In genomic region chr2:173083712-173084475, GRCm38 (mm10) we compare ENCODE assay signal across 8 mouse cellular contexts. TPM values are rescaled to one million over a fixed set of nuclear protein-coding genes. Genes with fewer than 3 reads are reported as not detected.
DNase-seq lines count a peak whose midpoint lies in the region; ATAC-seq and TF ChIP-seq lines count a peak whose summit lies in the region.

No protein-coding gene starts in this region.

- H3K27me3 ChIP-seq in ES-Bruce4 (ENCODE audit: control insufficient read depth, insufficient read depth, low read length, poor library complexity, severe bottlenecking): no peaks in the 10 kb centered on the region
- H3K27me3 ChIP-seq in forebrain, embryonic 12.5 days: no peaks in the 10 kb centered on the region; the same call in 1 of the 2 replicates
- 0 out of 2 replicates have a peak, but pooled peaks cover 2% of the 10 kb centered on the region for H3K27me3 ChIP-seq in liver, embryonic 13.5 days

- DNase-seq in B cell, adult 2 months: peak; percentile 88 to 92
- DNase-seq in liver, embryonic 13.5 days: peak; percentile 46
- peak; percentile 70 for DNase-seq in spleen, adult 12 weeks (ENCODE audit: low spot score)
- no peak for DNase-seq in cerebellum, postnatal 4 days (ENCODE audit: low spot score in 2 of 2)
- DNase-seq in left cerebral cortex, adult 11 months (ENCODE audit: low spot score): no peak
- DNase-seq in frontal cortex, postnatal 14 days (ENCODE audit: low spot score in 2 of 2): no peak

- TF ChIP-seq EP300 in ES-Bruce4 (IDR thresholded peaks at IDR 0.05; ENCODE audit: insufficient read depth, low read depth, low read length): 0 out of 2 replicates have a peak, but pooled peaks have one; percentile 30

- peak overlapping the region; percentile 34; the same call in 1 of the 2 replicates for H3K27ac ChIP-seq in ES-Bruce4 (ENCODE audit: insufficient read depth, low read length)
- no peak overlapping the region for H3K27ac ChIP-seq in forebrain, embryonic 12.5 days
- no peak overlapping the region for H3K27ac ChIP-seq in liver, embryonic 13.5 days

- H3K4me3 ChIP-seq in ES-Bruce4 (ENCODE audit: low read depth, low read length): no peak overlapping the region
- no peak overlapping the region for H3K4me3 ChIP-seq in forebrain, embryonic 12.5 days (replicated peaks)
- H3K4me3 ChIP-seq in liver, embryonic 13.5 days (replicated peaks): peak overlapping the region; percentile 11

- 18% methylated on average over 13 of the region's 13 CpGs for WGBS in forebrain, embryonic 12.5 days
- 15% methylated on average over 13 of the region's 13 CpGs for WGBS in liver, embryonic 13.5 days (ENCODE audit: insufficient replicate concordance)

- no peaks in the 10 kb centered on the region for H3K9me3 ChIP-seq in ES-Bruce4 (replicated peaks; ENCODE audit: control insufficient read depth, insufficient read depth, low read length, poor library complexity, severe bottlenecking)
- H3K9me3 ChIP-seq in forebrain, embryonic 12.5 days: no peaks in the 10 kb centered on the region
- no peaks in the 10 kb centered on the region for H3K9me3 ChIP-seq in liver, embryonic 13.5 days (replicated peaks)

- H3K4me2 ChIP-seq in forebrain, embryonic 12.5 days: no peak overlapping the region
- H3K4me2 ChIP-seq in liver, embryonic 13.5 days: peak overlapping the region; percentile 52

- peak overlapping the region; percentile 42 for H3K9ac ChIP-seq in ES-Bruce4 (ENCODE audit: low read depth, poor library complexity, severe bottlenecking)
- H3K9ac ChIP-seq in forebrain, embryonic 12.5 days: no peak overlapping the region
- H3K9ac ChIP-seq in liver, embryonic 13.5 days: peak overlapping the region; percentile 51

- ATAC-seq in forebrain, embryonic 12.5 days (ENCODE audit: low FRiP score): 0 out of 2 replicates have a peak, but pooled peaks have one; percentile 52
- ATAC-seq in liver, embryonic 13.5 days (ENCODE audit: low read depth): peak; percentile 79

- TF ChIP-seq POLR2A in ES-Bruce4 (IDR thresholded peaks at IDR 0.05; ENCODE audit: insufficient read depth, low read length): peak; percentile 26

- TF ChIP-seq CTCF in ES-Bruce4 (IDR thresholded peaks at IDR 0.05; ENCODE audit: low read depth, low read length): no peak

- no peaks in the 10 kb centered on the region for H3K36me3 ChIP-seq in ES-Bruce4 (ENCODE audit: control insufficient read depth, insufficient read depth, low read length, poor library complexity, severe bottlenecking)
- H3K36me3 ChIP-seq in forebrain, embryonic 12.5 days (replicated peaks): no peaks in the 10 kb centered on the region
- H3K36me3 ChIP-seq in liver, embryonic 13.5 days: no peaks in the 10 kb centered on the region

- peaks cover 2% of the 10 kb centered on the region for H3K4me1 ChIP-seq in ES-Bruce4 (ENCODE audit: control insufficient read depth, insufficient read depth, low read length)
- H3K4me1 ChIP-seq in forebrain, embryonic 12.5 days: no peaks in the 10 kb centered on the region
- peaks cover 21% of the 10 kb centered on the region for H3K4me1 ChIP-seq in liver, embryonic 13.5 days (replicated peaks)

RNA-seq across cellular contexts. Expression of gene Ctcfl, which starts 35.4 kb away (rescaled TPM):
- polyA plus RNA-seq in ES-Bruce4 (2011; ENCODE audit: insufficient read depth, insufficient read length, low read depth, missing spikeins): 0.21 TPM in 1 of 2 replicates, not detected in the other
- 0.09 TPM in 1 of 2 replicates, not detected in the other for polyA plus RNA-seq in forebrain, embryonic 12.5 days (2016; fragmentation: Nextera tagmentation; extraction: Ambion mirVana)
- polyA plus RNA-seq in liver, embryonic 13.5 days (2015; fragmentation: Nextera tagmentation; extraction: Ambion mirVana): 0.02 and 0.05 TPM in 2 replicates

Comparison
In these comparisons a context has a peak if more than half of its experiments do, and no peak if none do; other contexts are left out.
1. DNase-seq: peak in B cell, adult 2 months (2 of 2), liver, embryonic 13.5 days (single experiment) and spleen, adult 12 weeks (single experiment); none in cerebellum, postnatal 4 days (0 of 2), left cerebral cortex, adult 11 months (single experiment) and frontal cortex, postnatal 14 days (0 of 2).